Mouse (Mus musculus) cerebral cortex, adult 2 months (tissue): ENCODE results near the gene Gck.

Source experiments
- whole genome bisulfite sequencing: fragments of 180-500 bp; shearing (Covaris S2); methylation state at CpG from one replicate; pipeline ENCODE4 v1.1.7; 2018; 5-methylcytosine and 5-hydroxymethylcytosine counted together

Gene Gck

GRCm38 (mm10) chr11:5954965-5955504 is 5.2 kb upstream of the Gck start:
- 2% methylated on average over 7 of the region's 7 CpGs for WGBS

DNA sequence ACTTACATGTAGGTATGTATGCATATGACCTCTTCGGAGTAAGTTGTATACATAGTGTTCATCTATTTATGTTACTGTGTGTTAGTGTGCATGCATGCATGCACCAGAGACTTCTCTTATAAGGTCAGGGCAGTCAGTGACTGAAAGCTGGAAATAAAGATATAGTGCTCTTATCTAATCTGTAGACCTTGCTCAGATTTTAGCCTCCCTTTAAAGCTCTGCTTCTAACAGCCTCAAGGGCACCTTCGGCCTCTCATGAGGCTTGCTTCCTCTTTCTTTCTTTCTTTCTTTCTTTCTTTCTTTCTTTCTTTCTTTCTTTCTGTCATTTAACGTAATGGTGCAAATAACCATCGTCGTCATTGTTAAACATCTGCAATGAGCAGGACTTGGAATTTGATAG is 4.6 kb upstream of the Gck start:
- 82% methylated on average over 5 of the region's 5 CpGs for WGBS

DNA sequence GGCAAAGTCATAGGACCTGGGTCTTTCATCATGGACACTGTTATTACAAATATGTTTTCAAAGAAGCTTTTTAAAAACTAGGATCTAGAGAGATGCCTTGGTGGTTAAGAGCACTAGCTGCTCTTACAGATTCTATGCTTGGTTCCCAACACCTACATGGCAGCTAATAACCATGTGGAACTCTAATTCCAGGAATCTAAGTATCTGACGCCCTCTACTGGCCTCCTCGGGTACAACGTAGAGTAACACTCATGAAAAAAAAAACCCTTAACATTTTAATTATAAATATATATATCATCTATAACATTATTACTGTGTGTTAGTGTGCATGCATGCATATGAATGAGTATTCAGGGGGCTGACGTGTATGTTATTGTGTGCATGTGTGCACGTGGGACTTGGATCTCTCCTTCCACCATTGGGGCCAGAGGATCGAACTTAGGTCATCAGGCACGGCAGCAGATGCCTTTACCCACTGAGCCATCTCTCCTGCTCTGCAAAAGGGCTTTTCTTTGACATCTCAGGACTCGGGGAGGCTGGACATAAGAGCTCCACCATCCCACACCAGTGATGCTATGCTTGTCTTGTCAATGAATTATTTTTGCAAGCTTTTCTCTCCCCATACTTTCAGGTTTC is 3.4 kb upstream of the Gck start:
- 32% methylated on average over 8 of the region's 8 CpGs for WGBS

DNA sequence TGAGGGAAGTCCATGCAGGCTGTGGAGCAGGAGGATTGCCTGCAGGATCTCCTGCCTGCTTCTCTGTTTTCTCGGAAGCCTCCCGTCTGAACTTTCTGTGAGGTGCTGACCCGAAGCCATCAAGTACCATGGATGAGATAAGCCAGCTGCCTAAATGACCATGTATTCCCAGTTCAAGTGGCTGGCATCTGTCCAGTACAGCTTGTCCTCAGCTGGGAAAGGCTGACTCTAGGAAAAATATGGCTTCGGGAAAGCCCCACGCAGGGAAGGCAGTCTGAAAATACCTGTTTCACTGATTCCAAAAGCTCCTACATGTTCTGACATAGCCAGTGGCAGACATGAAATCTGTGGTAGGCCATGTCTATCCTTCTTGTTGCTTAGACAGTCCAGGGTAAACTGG is 2.6 kb upstream of the Gck start:
- WGBS: 81% methylated on average over 5 of the region's 5 CpGs

- 67% methylated on average over 10 of the region's 10 CpGs for WGBS
Measured at GRCm38 (mm10) chr11:5948546-5949250, 1.2 kb downstream of the Gck start.

- 83% methylated on average over 4 of the region's 4 CpGs for WGBS
Measured at GRCm38 (mm10) chr11:5947796-5948195, 2.1 kb downstream of the Gck start.

DNA sequence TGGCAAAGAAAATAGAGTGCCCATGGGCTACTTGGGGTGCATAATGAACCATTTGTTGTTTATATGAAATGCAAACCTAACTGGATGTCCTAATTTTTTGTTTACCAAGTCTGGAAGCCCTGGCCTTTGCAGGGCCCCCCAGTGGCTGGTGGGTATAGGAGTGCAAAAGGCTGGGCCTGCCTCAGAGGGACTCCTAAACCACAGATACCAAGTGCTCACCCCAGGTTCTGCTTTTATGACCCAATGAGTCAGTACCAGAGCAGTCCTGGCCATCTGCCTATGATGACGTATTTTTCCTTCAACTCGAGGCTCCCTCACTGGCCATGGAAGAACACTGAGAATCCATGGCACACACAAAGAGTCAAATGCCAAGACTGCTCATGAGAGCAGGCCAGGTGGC is 4.8 kb downstream of the Gck start:
- WGBS: 66% methylated on average over 2 of the region's 2 CpGs

DNA sequence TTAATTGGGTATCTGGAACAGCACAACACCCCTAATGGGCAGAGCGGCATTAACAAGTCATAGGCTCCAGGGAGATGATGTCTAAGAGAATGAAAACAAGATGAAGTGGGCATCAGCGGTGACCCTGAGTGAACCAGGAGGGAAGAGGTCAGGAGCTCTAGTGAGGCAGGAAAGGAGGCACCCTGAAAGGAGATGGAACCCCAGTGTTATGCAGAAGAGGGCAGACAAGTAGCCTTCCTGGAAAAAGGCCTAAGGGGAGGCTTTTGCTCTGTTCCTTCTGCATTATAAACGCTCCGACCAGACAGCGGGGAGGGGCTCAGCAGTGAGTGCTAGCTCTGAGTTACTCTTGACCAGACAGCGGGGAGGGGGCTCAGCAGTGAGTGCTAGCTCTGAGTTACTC is 6.9 kb downstream of the Gck start:
- WGBS: 72% methylated on average over 6 of the region's 6 CpGs

- 95% methylated on average over 11 of the region's 11 CpGs for WGBS
Measured at GRCm38 (mm10) chr11:5934531-5934930, 15.3 kb downstream of the Gck start.

DNA sequence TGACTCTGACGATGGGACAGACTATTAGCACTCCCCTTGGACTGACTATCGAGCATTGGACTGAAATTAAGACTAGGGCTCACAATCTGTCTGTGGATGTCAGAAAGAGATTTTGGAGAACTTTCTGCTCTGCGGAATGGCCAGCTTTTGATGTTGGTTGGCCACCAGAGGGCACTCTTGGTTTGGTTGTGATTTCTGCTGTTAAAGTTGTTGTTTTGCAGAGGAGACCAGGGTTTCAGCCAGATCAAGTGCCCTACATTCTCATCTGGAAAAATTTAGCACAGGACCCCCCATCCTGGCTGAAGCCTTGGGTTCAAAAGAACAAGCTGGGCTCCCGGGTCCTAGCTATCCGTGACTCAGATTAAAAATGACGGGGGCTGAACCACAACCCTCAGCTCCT is 17.9 kb downstream of the Gck start:
- WGBS: 79% methylated on average over 6 of the region's 6 CpGs

DNA sequence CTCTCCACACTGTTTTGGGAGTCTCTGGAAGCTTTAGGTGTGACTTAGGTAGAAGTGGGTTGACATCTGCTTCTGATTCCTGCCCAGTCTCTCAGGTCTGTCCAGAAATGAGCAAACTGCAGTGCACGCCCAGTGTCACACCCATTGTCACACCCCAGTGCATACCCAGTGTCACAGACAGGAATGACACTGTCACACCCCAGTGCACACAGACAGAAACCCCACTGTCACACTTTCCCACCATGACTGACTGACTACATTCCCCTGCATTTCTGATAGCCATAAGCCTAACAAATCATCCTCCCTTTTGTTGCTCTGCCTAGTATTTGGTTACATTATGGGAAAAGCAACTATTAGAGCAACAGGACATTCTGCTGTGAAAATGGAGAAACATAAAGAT is 19.3 kb downstream of the Gck start:
- WGBS: 83% methylated on average over 1 of the region's 1 CpGs

GRCm38 (mm10) chr11:5926696-5927220 is 23.1 kb downstream of the Gck start:
- 83% methylated on average over 3 of the region's 3 CpGs for WGBS

- WGBS: 55% methylated on average over 8 of the region's 8 CpGs
Measured at GRCm38 (mm10) chr11:5924699-5925098, 25.2 kb downstream of the Gck start.

DNA sequence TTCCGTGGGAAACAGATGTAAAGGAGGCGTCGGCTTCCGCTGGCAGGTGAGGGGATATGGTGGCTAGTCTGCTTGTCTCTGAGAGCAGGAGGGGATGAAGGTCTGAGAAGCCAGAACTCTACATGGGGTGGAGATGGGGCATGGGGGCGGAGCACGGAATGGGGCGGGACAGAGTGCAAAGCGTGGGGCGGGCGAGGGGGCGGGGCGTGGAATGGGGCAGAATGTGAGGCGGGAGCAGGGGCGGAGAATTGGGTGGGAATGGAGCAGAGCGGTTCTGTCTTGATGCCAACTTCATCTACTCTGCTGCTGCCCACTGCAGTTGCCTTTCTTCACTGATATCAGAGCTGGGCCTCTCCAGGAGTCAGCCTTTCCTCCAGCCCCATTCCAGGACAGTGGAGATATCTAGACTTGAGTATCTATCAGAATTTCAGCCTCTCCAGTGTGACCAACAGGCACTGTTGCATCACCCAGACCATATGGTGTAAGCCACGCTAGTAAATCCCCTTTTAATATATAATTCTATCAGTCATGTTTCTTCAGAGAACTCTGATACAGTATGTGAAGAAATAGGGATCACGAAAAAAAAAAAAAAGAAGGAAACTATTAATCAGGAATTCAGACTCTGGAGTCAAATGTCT is 29.4 kb downstream of the Gck start:
- WGBS: 52% methylated on average over 16 of the region's 17 CpGs

GRCm38 (mm10) chr11:5919606-5920005 is 30.3 kb downstream of the Gck start:
- WGBS: 95% methylated on average over 4 of the region's 4 CpGs

DNA sequence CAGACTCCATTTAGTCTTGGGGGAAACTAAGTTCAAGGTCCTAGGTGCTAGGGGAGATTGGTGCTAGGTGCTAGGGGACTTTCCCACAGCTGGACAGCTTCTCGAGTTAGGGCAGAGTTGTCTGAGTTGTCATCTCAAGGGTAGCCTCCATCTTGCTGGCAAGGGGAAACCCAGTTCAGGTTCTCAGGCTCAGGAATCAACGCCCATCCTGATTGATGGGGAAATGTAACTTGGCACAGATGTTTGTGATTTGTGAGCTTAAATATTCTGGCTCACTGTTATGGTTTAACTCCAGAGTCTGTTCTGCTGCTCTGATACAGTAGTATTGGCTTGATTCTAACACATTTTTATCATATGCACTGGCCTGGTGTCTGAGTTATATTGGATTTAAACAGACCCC is 31.8 kb downstream of the Gck start:
- 75% methylated on average over 2 of the region's 2 CpGs for WGBS

DNA sequence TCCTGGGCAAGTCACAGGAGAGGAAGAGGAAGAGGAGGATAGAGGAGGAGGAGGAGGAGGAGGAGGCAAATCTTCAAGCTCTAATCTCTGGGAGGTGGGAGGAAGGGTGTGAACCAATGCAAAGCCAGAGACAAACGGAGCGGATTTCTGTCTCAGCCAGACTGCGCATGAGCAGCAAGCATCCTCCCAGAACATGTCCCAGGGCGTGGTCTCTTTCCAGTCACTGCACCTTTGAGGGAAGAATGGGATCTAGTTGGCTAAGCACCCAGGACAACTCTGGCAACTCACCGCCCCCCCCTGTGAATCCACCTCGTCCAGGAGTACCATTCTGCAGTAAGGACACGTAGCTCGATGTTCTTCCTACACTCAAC is 33.7 kb downstream of the Gck start:
- 59% methylated on average over 8 of the region's 8 CpGs for WGBS

- 55% methylated on average over 5 of the region's 5 CpGs for WGBS
Measured at GRCm38 (mm10) chr11:5915429-5916177, 34.3 kb downstream of the Gck start.

DNA sequence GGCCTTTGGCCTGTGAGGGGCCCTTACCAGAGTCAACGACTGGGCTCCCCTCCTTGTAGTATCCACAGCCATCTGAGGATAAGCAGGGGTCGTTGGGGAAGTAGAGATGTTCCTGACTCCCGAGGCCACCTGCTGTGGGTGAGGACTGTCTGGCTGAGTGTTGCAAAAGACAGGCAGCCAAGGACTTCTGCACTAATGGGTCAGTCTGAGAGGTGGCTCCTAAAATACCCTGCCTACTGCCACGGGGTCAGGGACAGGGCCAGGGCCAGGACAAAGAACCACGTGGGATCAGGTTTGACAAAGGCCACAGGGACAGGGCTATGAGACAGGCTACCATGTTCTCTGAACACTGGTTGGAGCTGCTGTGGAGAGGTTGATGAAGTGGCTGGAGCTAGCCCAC is 34.9 kb downstream of the Gck start:
- 68% methylated on average over 5 of the region's 5 CpGs for WGBS

GRCm38 (mm10) chr11:5913936-5914335 is 35.9 kb downstream of the Gck start:
- WGBS: 60% methylated on average over 4 of the region's 4 CpGs

DNA sequence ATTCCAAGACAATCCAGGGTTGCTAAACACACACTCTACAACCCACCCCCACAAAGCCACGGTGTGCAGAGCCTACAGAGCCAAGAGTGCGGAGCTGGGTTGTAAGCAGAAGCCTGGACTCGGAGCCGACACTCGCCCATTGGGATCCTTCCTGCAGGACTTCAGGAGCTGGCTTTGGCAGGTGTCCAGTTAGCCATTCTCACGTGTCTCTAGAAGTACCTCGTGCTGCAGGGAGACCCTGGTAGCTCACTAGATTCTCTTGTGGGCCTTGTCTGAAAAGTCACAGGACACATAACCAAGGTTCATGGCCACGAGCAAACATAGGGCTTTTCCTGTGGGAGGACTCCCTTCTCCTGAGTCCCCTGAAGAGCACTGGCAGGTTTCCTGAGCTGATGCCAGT is 36.6 kb downstream of the Gck start:
- 29% methylated on average over 8 of the region's 8 CpGs for WGBS

DNA sequence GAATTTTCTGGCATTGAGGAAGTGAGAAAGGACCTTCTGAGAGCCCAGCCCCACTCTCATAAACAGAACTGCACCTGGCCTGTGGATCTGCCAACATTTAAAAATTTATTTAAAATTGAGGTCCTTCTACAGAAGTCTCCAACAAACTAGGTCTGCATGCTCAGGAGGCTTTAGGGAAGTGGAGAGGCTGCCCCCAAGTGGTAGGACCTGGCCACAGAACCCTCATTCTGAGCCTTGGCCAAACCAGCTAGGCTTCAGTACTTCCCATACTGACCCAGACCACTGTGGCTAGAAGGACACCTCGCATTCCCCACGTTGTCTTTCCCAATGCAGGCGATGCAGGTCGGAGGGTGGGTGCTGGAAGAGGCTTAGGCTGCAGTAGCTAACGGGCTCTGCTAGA is 37.2 kb downstream of the Gck start:
- 59% methylated on average over 5 of the region's 5 CpGs for WGBS
